Mouse (Mus musculus) myocyte (in vitro differentiated cells): ENCODE measurements around the gene Optc. TPM values are rescaled to one million over a fixed set of nuclear protein-coding genes. Genes with fewer than 3 reads are reported as not detected.

Experiments used
- H3K27me3 ChIP-seq: one replicate; pipeline ENCODE4 v1.6.1; 2011; ENCODE audit not compliant: control insufficient read depth, insufficient read depth, insufficient read length
- H3K36me3 ChIP-seq: one replicate; pipeline ENCODE4 v1.6.1; 2011; ENCODE audit not compliant: control insufficient read depth, insufficient read depth
- H3K4me2 ChIP-seq: one replicate; pipeline ENCODE4 v1.6.1; 2011; ENCODE audit warnings: low read depth, control low read depth
- H3K4me3 ChIP-seq: one replicate; pipeline ENCODE4 v1.5.1; 2011; ENCODE audit warnings: mild to moderate bottlenecking, control low read depth, moderate library complexity
- H3K79me2 ChIP-seq: one replicate; pipeline ENCODE4 v1.6.1; 2011; ENCODE audit not compliant: control insufficient read depth, insufficient read depth
- H3ac ChIP-seq: one replicate; pipeline ENCODE4 v1.6.1; 2011; ENCODE audit not compliant: control insufficient read depth, insufficient read length
- CEBPB ChIP-seq: IDR thresholded peaks from 2 replicates; pipeline ENCODE4 v1.6.1; 2011; ENCODE audit warnings: mild to moderate bottlenecking, moderate library complexity; ENCODE audit not compliant: poor library complexity, insufficient read depth, severe bottlenecking
- E2F4 ChIP-seq: IDR thresholded peaks from one replicate; pipeline ENCODE4 v1.6.1; 2011; ENCODE audit warnings: mild to moderate bottlenecking, control low read depth, moderate library complexity; ENCODE audit not compliant: insufficient read depth
- MAX ChIP-seq: IDR thresholded peaks from one replicate; pipeline ENCODE4 v1.6.1; 2011; ENCODE audit warnings: low read depth, mild to moderate bottlenecking, control low read depth
- MYOD1 ChIP-seq, 3 experiments: IDR thresholded peaks; one replicate each; pipeline ENCODE4 v1.6.1; 2011; ENCODE audit warnings: control low read depth in 2 of 3, low read depth in 2 of 3, mild to moderate bottlenecking in 2 of 3, moderate library complexity in 1 of 3; ENCODE audit not compliant: insufficient read length in 2 of 3, control insufficient read depth in 1 of 3
- MYOG ChIP-seq, 3 experiments: IDR thresholded peaks; one replicate each; pipeline ENCODE4 v1.6.1; 2011; ENCODE audit warnings: control low read depth in 2 of 3, low read depth in 2 of 3, mild to moderate bottlenecking in 2 of 3; ENCODE audit not compliant: insufficient read length in 2 of 3, control insufficient read depth in 1 of 3, insufficient read depth in 1 of 3
- POLR2A ChIP-seq: IDR thresholded peaks from one replicate; pipeline ENCODE4 v1.6.1; 2011; ENCODE audit warnings: low read depth, mild to moderate bottlenecking, control low read depth, moderate library complexity; ENCODE audit not compliant: insufficient read length
- POLR2AphosphoS2 ChIP-seq: IDR thresholded peaks from one replicate; pipeline ENCODE4 v1.6.1; 2011; ENCODE audit warnings: low read depth, control low read depth; ENCODE audit not compliant: insufficient read length
- REST ChIP-seq: IDR thresholded peaks from one replicate; pipeline ENCODE4 v1.6.1; 2011; ENCODE audit warnings: mild to moderate bottlenecking, control low read depth, moderate library complexity; ENCODE audit not compliant: insufficient read depth, insufficient read length
- SRF ChIP-seq: IDR thresholded peaks from one replicate; pipeline ENCODE4 v1.6.1; 2011; ENCODE audit warnings: low read depth; ENCODE audit not compliant: control insufficient read depth, insufficient read length
- TCF12 ChIP-seq: IDR thresholded peaks from one replicate; pipeline ENCODE4 v1.6.1; 2011; ENCODE audit warnings: mild to moderate bottlenecking, control low read depth; ENCODE audit not compliant: poor library complexity, insufficient read depth, severe bottlenecking
- TCF3 ChIP-seq: IDR thresholded peaks from one replicate; pipeline ENCODE4 v1.6.1; 2011; ENCODE audit warnings: low read depth, control low read depth; ENCODE audit not compliant: insufficient read length
- USF1 ChIP-seq: IDR thresholded peaks from one replicate; pipeline ENCODE4 v1.6.1; 2011; ENCODE audit warnings: low read depth, mild to moderate bottlenecking, control low read depth, moderate library complexity
- polyA plus RNA-seq: library from polyadenylated mRNA; unstranded; fragments of >200 nt; fragmentation: generic; extraction: Trizol; gene quantifications from one replicate; pipeline ENCODE4 v1.2.1, GENCODE M21; 2012; ENCODE audit warnings: missing spikeins

The Optc gene
- polyA plus RNA-seq, 1 experiment: 0.49 TPM

DNA sequence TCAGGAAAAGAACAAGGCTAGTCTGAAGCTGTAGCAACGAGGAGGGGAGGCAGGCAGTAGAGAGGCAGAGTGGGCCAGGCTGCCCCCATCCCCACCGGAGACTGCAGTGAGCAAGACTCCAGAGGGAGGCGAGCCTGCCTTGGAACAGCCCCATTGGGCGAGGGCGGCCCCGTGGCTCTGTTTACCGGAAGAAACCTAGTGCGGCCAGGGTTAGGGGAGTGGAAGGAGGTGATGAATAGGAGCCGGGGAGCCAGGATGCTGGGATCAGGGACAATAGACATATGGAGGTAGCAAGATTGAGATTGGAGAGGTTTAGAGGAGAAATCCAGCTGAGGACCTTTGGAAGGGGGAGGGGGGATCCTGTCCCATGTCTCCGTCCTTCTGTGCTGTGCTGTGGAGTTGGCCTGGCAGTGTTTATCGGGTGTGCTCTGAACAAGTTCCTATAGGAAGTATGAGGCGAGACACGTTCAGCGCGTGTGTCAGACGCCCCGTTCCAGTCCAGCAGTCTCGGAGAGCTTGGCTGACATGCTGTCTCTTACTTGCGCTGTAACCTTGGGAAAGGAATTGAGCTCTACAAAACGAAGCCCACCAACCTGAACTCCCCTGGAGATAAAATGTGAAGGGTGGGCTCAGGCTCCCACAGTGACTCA, 17.7 kb downstream of the Optc start:
- Histone ChIP-seq H3ac (no peak overlapping the region), H3K79me2 (no peaks in the 10 kb centered on the region), H3K4me3 (no peak overlapping the region), H3K36me3 (no peaks in the 10 kb centered on the region), H3K4me2 (no peak overlapping the region), H3K27me3 (no peaks in the 10 kb centered on the region)
- no peak for TF ChIP-seq MYOG (IDR thresholded peaks at IDR 0.05; ENCODE audit: control insufficient read depth in 1 of 3, insufficient read depth in 1 of 3, insufficient read length in 2 of 3, low read depth in 2 of 3)
- no peak for TF ChIP-seq USF1
- TF ChIP-seq MAX: no peak
- no peak for TF ChIP-seq MYOD1 (IDR thresholded peaks at IDR 0.05; ENCODE audit: control insufficient read depth in 1 of 3, insufficient read length in 2 of 3, low read depth in 2 of 3)
- no peak for TF ChIP-seq TCF3
- no peak for TF ChIP-seq TCF12
- no peak for TF ChIP-seq POLR2A
- TF ChIP-seq E2F4: no peak
- TF ChIP-seq SRF: no peak
- TF ChIP-seq REST: no peak
- no peak for TF ChIP-seq POLR2AphosphoS2
- no peak for TF ChIP-seq CEBPB

- H3K27me3 ChIP-seq: no peaks in the 10 kb centered on the region
- no peaks in the 10 kb centered on the region for H3K79me2 ChIP-seq
- no peak overlapping the region for H3K4me3 ChIP-seq
- H3ac ChIP-seq: no peak overlapping the region
- no peak for TF ChIP-seq TCF12
- TF ChIP-seq SRF: no peak
- no peak for TF ChIP-seq MYOG (IDR thresholded peaks at IDR 0.05; ENCODE audit: control insufficient read depth in 1 of 3, insufficient read depth in 1 of 3, insufficient read length in 2 of 3, low read depth in 2 of 3)
- no peak for TF ChIP-seq REST
- no peak for TF ChIP-seq MAX
- no peak for TF ChIP-seq MYOD1 (IDR thresholded peaks at IDR 0.05; ENCODE audit: control insufficient read depth in 1 of 3, insufficient read length in 2 of 3, low read depth in 2 of 3)
- no peak for TF ChIP-seq CEBPB
- TF ChIP-seq POLR2AphosphoS2: no peak
- TF ChIP-seq USF1: no peak
- no peak for TF ChIP-seq POLR2A
- TF ChIP-seq E2F4: no peak
- TF ChIP-seq TCF3: no peak
- H3K36me3 ChIP-seq: no peaks in the 10 kb centered on the region
- H3K4me2 ChIP-seq: no peak overlapping the region
Measured at GRCm38 (mm10) chr1:133887538-133888250, 20.1 kb downstream of the Optc start.

DNA sequence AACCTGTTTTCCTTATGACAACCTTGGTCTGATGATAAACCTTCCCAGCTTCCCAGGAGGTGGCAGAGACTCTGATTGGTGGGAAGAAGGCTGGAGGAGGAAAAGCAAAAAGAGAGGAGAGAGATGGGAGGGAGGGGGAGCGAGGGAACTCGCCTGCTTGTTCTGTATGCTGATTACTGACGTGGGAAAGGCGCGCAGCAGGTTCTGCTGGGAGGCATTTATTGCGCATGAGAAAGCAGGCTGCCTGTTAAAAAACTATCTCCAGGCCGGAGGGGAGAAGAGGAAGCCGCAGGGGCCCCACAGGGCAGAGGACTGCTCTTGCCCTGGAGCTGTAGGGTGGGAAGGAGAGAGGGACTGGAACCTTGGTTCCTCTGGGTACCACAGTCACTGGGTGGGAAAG, 20.8 kb downstream of the Optc start:
- no peak overlapping the region for H3K4me2 ChIP-seq
- no peak overlapping the region for H3K4me3 ChIP-seq
- TF ChIP-seq MYOG (IDR thresholded peaks at IDR 0.05; ENCODE audit: control insufficient read depth in 1 of 3, insufficient read depth in 1 of 3, insufficient read length in 2 of 3, low read depth in 2 of 3): no peak
- TF ChIP-seq E2F4: no peak
- no peak for TF ChIP-seq MYOD1 (IDR thresholded peaks at IDR 0.05; ENCODE audit: control insufficient read depth in 1 of 3, insufficient read length in 2 of 3, low read depth in 2 of 3)
- TF ChIP-seq USF1: no peak
- TF ChIP-seq POLR2AphosphoS2: no peak
- no peak for TF ChIP-seq CEBPB
- no peak for TF ChIP-seq TCF12
- no peak for TF ChIP-seq SRF
- TF ChIP-seq REST: no peak
- TF ChIP-seq TCF3: no peak
- TF ChIP-seq MAX: no peak
- no peak for TF ChIP-seq POLR2A
- no peaks in the 10 kb centered on the region for H3K36me3 ChIP-seq
- H3K27me3 ChIP-seq: no peaks in the 10 kb centered on the region
- H3K79me2 ChIP-seq: no peaks in the 10 kb centered on the region
- H3ac ChIP-seq: no peak overlapping the region

GRCm38 (mm10) chr1:133886431-133886830, 21.4 kb downstream of the Optc start:
- H3K36me3 ChIP-seq: no peaks in the 10 kb centered on the region
- peak overlapping the region; percentile 24 for H3K4me2 ChIP-seq
- H3K4me3 ChIP-seq: no peak overlapping the region
- no peak overlapping the region for H3ac ChIP-seq
- H3K79me2 ChIP-seq: no peaks in the 10 kb centered on the region
- 0 out of 2 replicates have a peak, but pooled peaks have one; percentile 21 for TF ChIP-seq CEBPB
- no peak for TF ChIP-seq MAX
- H3K27me3 ChIP-seq: no peaks in the 10 kb centered on the region

GRCm38 (mm10) chr1:133885811-133886210, 22.0 kb downstream of the Optc start:
- Histone ChIP-seq H3K27me3 (no peaks in the 10 kb centered on the region), H3K79me2 (no peaks in the 10 kb centered on the region), H3K4me2 (no peak overlapping the region), H3K4me3 (no peak overlapping the region), H3K36me3 (no peaks in the 10 kb centered on the region), H3ac (no peak overlapping the region)
- TF ChIP-seq CEBPB (no peak), TCF3 (no peak), E2F4 (no peak), MYOD1 (IDR thresholded peaks at IDR 0.05; ENCODE audit: control insufficient read depth in 1 of 3, insufficient read length in 2 of 3, low read depth in 2 of 3) (no peak), MAX (no peak), MYOG (IDR thresholded peaks at IDR 0.05; ENCODE audit: control insufficient read depth in 1 of 3, insufficient read depth in 1 of 3, insufficient read length in 2 of 3, low read depth in 2 of 3) (no peak), TCF12 (no peak), SRF (no peak), USF1 (no peak), REST (no peak), POLR2AphosphoS2 (no peak), POLR2A (no peak)
